Mouse (Mus musculus) gastrocnemius, adult 2 months (tissue): ENCODE results near the gene Gm17720. TPM values are rescaled to one million over a fixed set of nuclear protein-coding genes. Genes with fewer than 3 reads are reported as not detected.

Source experiments
- DNase-seq: peaks from one replicate; pipeline ENCODE4 v3.0.0; 2022
- H3K27ac ChIP-seq: fragments of 200-600 bp; 2 replicates; pipeline ENCODE4 v1.8.1; 2022; ENCODE audit warnings: mild to moderate bottlenecking
- H3K4me3 ChIP-seq: fragments of 200-600 bp; 2 replicates; pipeline ENCODE4 v1.8.1; 2022; ENCODE audit warnings: mild to moderate bottlenecking, moderate library complexity
- CTCF ChIP-seq: fragments of 200-600 bp; IDR thresholded peaks from 2 replicates; pipeline ENCODE4 v1.8.1; 2022; ENCODE audit warnings: antibody characterized with exemption, mild to moderate bottlenecking, moderate library complexity
- intact Hi-C: fragments of 180-260 bp; cut with DNase I; formaldehyde crosslinking; loops from one replicate; pipeline ENCODE4 v1.15.1; 2025
- long read RNA-seq, 2 experiments: library from polyadenylated mRNA; stranded (forward); transcript quantifications; one replicate each; pipeline ENCODE4 v2.0.0; 2021
- total RNA-seq, 2 experiments: library from RNA; stranded (reverse); gene quantifications; 2 replicates each; pipeline ENCODE4 v1.2.3; 2021

The Gm17720 gene
- total RNA-seq: not detected
- long read RNA-seq, experiment 1: 0 reads
- long read RNA-seq, experiment 2: 0 reads

- no peak for DNase-seq
- Histone ChIP-seq H3K27ac (no peak within 1 kb of the TSS), H3K4me3 (no peak within 1 kb of the TSS)
- intact Hi-C loops: no loop called here
- TF ChIP-seq CTCF: peak; percentile 28; the same call in 1 of the 2 replicates
These were observed at the start of gene Gm17720 for GRCm38 (mm10) chr8:110102653-110103052. Gene Gm17720 (minus strand): TSS chr8:110102753.

- no peak overlapping the region for H3K27ac ChIP-seq
- peak; percentile 74 for TF ChIP-seq CTCF
- peak; percentile 52 for DNase-seq
- intact Hi-C loops: no loop called here
- no peak overlapping the region for H3K4me3 ChIP-seq
These were observed 43.0 kb upstream of the Gm17720 start for GRCm38 (mm10) chr8:110145538-110145937.

- intact Hi-C loops: no loop called here
- TF ChIP-seq CTCF: no peak
- Histone ChIP-seq H3K27ac (no peak overlapping the region), H3K4me3 (no peak overlapping the region)
- DNase-seq: no peak
These were observed 38.2 kb upstream of the Gm17720 start for GRCm38 (mm10) chr8:110140770-110141169.

GRCm38 (mm10) chr8:110140156-110140555 lies 37.6 kb upstream of the Gm17720 start:
- DNase-seq: no peak

GRCm38 (mm10) chr8:110135515-110135914 lies 33.0 kb upstream of the Gm17720 start:
- no peak overlapping the region for H3K27ac ChIP-seq
- H3K4me3 ChIP-seq: no peak overlapping the region
- intact Hi-C loops: no loop called here
- no peak for TF ChIP-seq CTCF
- DNase-seq: no peak

More at GRCm38 (mm10) chr8:110140156-110140555, 37.6 kb upstream of the Gm17720 start:
- Histone ChIP-seq H3K27ac (no peak overlapping the region), H3K4me3 (no peak overlapping the region)
- TF ChIP-seq CTCF: no peak
- intact Hi-C loops: no loop called here

GRCm38 (mm10) chr8:110134236-110134635 lies 31.7 kb upstream of the Gm17720 start:
- intact Hi-C loops: loop anchor here (5.0 kb wide), 1 partner anchor 343 kb away; no protein-coding TSS in a partner anchor
- TF ChIP-seq CTCF: no peak
- Histone ChIP-seq H3K4me3 (no peak overlapping the region), H3K27ac (no peak overlapping the region)
- no peak for DNase-seq

- Histone ChIP-seq H3K27ac (no peak overlapping the region), H3K4me3 (no peak overlapping the region)
- peak; percentile 82 for DNase-seq
- TF ChIP-seq CTCF: peak; percentile 89
- intact Hi-C loops: loop anchor here (5.0 kb wide), 1 partner anchor 347 kb away; no protein-coding TSS in a partner anchor
These were observed 28.0 kb upstream of the Gm17720 start for GRCm38 (mm10) chr8:110130537-110130936.

- TF ChIP-seq CTCF: peak; percentile 20; the same call in 1 of the 2 replicates
- Histone ChIP-seq H3K27ac (no peak overlapping the region), H3K4me3 (no peak overlapping the region)
- no peak for DNase-seq
- intact Hi-C loops: no loop called here
These were observed 17.2 kb upstream of the Gm17720 start for GRCm38 (mm10) chr8:110119715-110120114.

- TF ChIP-seq CTCF: no peak
- Histone ChIP-seq H3K27ac (no peak overlapping the region), H3K4me3 (no peak overlapping the region)
- no peak for DNase-seq
- intact Hi-C loops: no loop called here
These were observed 877 bp downstream of the Gm17720 start for GRCm38 (mm10) chr8:110101676-110102075.

- Histone ChIP-seq H3K4me3 (no peak within 1 kb of the TSS), H3K27ac (no peak within 1 kb of the TSS)
- no peak for TF ChIP-seq CTCF
- intact Hi-C loops: no loop called here
- DNase-seq: no peak
These were observed 1.6 kb downstream of the Gm17720 start, which contains the start of gene Gm21964 for GRCm38 (mm10) chr8:110100907-110101306. Gene Gm21964 (plus strand): TSS chr8:110101207.

GRCm38 (mm10) chr8:110091869-110092268 lies 10.7 kb downstream of the Gm17720 start:
- intact Hi-C loops: no loop called here
- Histone ChIP-seq H3K27ac (no peak overlapping the region), H3K4me3 (no peak overlapping the region)
- TF ChIP-seq CTCF: no peak
- DNase-seq: no peak

GRCm38 (mm10) chr8:110082416-110083105 lies 20.0 kb downstream of the Gm17720 start:
- TF ChIP-seq CTCF: no peak
- DNase-seq: no peak
- no peak overlapping the region for H3K27ac ChIP-seq
- H3K4me3 ChIP-seq: no peak overlapping the region
- intact Hi-C loops: no loop called here
